Mouse (Mus musculus) CD4-positive helper T cell, adult 2 months (primary cell): ENCODE data around the gene Proser3.

Source experiments
- DNase-seq: peaks from one replicate; pipeline ENCODE4 v3.0.0-alpha.2; 2012; ENCODE audit warnings: low read depth, missing footprints, low spot score

Gene Proser3

GRCm38 (mm10) chr7:30490251-30490956 lies 61.7 kb downstream of the Proser3 start:
- peak; percentile 52 for DNase-seq
